Mouse (Mus musculus): Measurements from ENCODE around the gene Impg1.

- TF ChIP-seq CTCF (conservative IDR thresholded peaks at IDR 0.05; ENCODE audit: low read length) (no peak), NANOG (IDR thresholded peaks at IDR 0.05; ENCODE audit: borderline replicate concordance, low read length) (no peak), POU5F1 (IDR thresholded peaks at IDR 0.05; ENCODE audit: borderline replicate concordance, low read length) (no peak)
These were observed 147.3 kb downstream of the Impg1 start for GRCm38 (mm10) chr9:80318027-80318426.
